Mouse (Mus musculus): Measurements from ENCODE around the gene Fut11. TPM values are rescaled to one million over a fixed set of nuclear protein-coding genes. Genes with fewer than 3 reads are reported as not detected.

The Fut11 gene
- polyA plus RNA-seq, 1 experiment from 2014 or later = 22.4 TPM

DNA sequence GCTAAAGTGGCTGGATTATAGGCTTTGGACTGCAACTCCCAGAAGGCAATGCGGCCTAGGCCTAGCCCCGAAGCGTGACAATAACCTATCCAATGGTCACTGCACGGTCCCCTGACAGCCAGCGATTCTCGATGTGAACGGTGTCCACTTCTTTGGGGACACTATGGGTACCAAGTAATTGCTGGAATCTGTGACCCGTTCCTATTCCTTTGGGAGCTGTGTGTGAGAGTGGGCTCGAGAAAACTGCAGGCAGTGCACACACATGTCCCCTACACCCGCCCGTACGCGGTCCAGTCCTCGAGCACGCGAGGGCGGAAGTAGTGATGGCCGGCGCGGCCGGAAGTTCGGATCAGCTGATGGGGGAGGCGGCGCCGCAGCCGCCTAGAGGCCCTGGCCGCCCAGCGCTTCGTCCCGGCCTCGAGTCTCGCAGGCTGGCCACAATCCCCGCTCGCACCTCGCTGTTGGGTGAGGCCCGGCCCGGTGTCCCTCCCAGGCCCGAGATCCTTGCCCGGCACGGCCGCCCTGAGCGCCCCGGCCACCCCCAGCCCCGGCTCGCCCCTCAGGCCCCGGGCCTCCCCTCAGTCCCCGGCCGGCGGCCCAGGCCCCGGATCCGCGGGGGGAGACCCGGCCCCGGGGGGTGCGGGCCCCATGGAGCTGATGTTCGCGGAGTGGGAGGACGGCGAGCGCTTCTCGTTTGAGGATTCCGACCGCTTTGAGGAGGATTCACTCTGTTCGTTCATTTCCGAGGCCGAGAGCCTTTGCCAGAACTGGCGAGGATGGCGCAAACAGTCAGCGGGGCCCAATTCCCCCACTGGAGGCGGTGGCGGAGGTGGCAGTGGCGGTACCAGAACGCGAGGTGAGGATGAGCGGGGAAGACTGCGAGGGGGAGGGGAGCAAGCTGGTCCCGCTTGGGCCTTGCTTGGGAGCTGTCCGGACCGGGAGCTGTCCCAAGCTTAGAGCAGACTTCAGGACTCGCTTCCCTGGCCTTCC lies 12.7 kb downstream of the Fut11 start, which contains the start of gene Zswim8:
TSS of gene Zswim8 (plus strand) at position 352 of the 990 bp plus-strand sequence.
- ATAC-seq (replicated peaks; ENCODE audit: low FRiP score, low read depth) = peak; percentile 91
- TF ChIP-seq CTCF (IDR thresholded peaks at IDR 0.05; ENCODE audit: low read depth) = no peak
- H3K4me3 ChIP-seq (replicated peaks; ENCODE audit: low read depth, low read length) = peak within 1 kb of the TSS; percentile 98
- no peaks in the 10 kb centered on the region for H3K27me3 ChIP-seq (ENCODE audit: insufficient read depth, low read length)
- H3K27ac ChIP-seq = peak within 1 kb of the TSS; percentile 85
- H3K9ac ChIP-seq (ENCODE audit: low read depth, low read length) = peak within 1 kb of the TSS; percentile 97
- peak; percentile 95 for DNase-seq (ENCODE audit: low spot score)
- peaks cover 16% of the 10 kb centered on the region for H3K36me3 ChIP-seq (ENCODE audit: insufficient read depth, low read length)
- H3K4me2 ChIP-seq (ENCODE audit: low read length) = peak within 1 kb of the TSS; percentile 89
- under 1% methylated on average over 72 of the region's 80 CpGs for WGBS
- H3K9me3 ChIP-seq (replicated peaks; ENCODE audit: low read length) = no peaks in the 10 kb centered on the region
- H3K4me1 ChIP-seq (replicated peaks; ENCODE audit: insufficient read depth, low read length) = peaks cover 10% of the 10 kb centered on the region

DNA sequence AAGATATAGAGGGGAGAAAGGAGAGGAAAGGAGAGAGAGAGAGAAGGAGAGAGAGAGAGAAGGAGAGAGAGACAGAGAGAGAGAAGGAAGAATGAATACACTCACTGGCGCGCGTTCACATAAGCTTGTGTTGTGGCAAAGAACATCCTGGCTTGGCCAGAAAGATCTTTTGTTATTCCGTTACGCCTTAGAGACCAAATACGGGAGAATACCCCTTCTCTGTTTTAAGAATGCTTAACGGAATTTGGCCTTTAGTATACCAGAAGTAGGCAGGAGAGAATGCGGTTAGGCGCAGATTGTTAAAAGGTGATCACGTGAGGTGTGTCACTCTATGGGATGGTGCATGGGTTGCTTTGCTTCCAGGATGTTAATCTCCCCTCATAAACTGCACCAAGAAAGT lies 13.5 kb downstream of the Fut11 start:
- Histone ChIP-seq H3K4me3 (replicated peaks; ENCODE audit: low read depth, low read length) (peak overlapping the region; percentile 98), H3K27ac (no peak overlapping the region), H3K36me3 (ENCODE audit: insufficient read depth, low read length) (peaks cover 23% of the 10 kb centered on the region), H3K4me2 (ENCODE audit: low read length) (peak overlapping the region; percentile 89), H3K27me3 (ENCODE audit: insufficient read depth, low read length) (no peaks in the 10 kb centered on the region), H3K9me3 (replicated peaks; ENCODE audit: low read length) (no peaks in the 10 kb centered on the region), H3K4me1 (replicated peaks; ENCODE audit: insufficient read depth, low read length) (peaks cover 10% of the 10 kb centered on the region), H3K9ac (ENCODE audit: low read depth, low read length) (peak overlapping the region; percentile 97)
- WGBS = 1% methylated on average over 10 of the region's 10 CpGs
- no peak for ATAC-seq (replicated peaks; ENCODE audit: low FRiP score, low read depth)
- no peak for TF ChIP-seq CTCF (IDR thresholded peaks at IDR 0.05; ENCODE audit: low read depth)
- no peak for DNase-seq (ENCODE audit: low spot score)

DNA sequence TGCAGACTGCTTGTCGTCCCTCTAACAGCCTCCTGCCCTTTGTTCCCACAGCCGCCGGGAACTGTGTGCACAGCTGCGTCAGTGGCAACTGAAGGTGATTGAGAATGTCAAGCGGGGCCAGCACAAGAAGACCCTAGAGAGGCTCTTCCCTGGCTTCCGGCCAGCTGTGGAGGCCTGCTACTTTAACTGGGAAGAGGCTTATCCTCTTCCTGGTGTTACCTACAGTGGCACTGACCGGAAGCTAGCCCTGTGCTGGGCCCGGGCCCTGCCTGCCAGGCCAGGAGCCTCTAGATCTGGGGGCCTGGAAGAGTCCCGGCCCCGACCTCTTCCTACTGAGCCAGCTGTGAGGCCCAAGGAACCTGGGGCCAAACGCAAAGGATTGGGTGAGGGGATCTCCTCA lies 19.1 kb downstream of the Fut11 start:
- no peak for TF ChIP-seq CTCF (IDR thresholded peaks at IDR 0.05; ENCODE audit: low read depth)
- H3K4me3 ChIP-seq (replicated peaks; ENCODE audit: low read depth, low read length) = no peak overlapping the region
- no peaks in the 10 kb centered on the region for H3K9me3 ChIP-seq (replicated peaks; ENCODE audit: low read length)
- H3K27me3 ChIP-seq (ENCODE audit: insufficient read depth, low read length) = no peaks in the 10 kb centered on the region
- no peak overlapping the region for H3K9ac ChIP-seq (ENCODE audit: low read depth, low read length)
- ATAC-seq (replicated peaks; ENCODE audit: low FRiP score, low read depth) (no peak), DNase-seq (ENCODE audit: low spot score) (no peak)
- peaks cover 76% of the 10 kb centered on the region for H3K36me3 ChIP-seq (ENCODE audit: insufficient read depth, low read length)
- H3K4me2 ChIP-seq (ENCODE audit: low read length) = no peak overlapping the region
- peaks cover 6% of the 10 kb centered on the region for H3K4me1 ChIP-seq (replicated peaks; ENCODE audit: insufficient read depth, low read length)
- WGBS = 80% methylated on average over 11 of the region's 11 CpGs
- H3K27ac ChIP-seq = no peak overlapping the region

DNA sequence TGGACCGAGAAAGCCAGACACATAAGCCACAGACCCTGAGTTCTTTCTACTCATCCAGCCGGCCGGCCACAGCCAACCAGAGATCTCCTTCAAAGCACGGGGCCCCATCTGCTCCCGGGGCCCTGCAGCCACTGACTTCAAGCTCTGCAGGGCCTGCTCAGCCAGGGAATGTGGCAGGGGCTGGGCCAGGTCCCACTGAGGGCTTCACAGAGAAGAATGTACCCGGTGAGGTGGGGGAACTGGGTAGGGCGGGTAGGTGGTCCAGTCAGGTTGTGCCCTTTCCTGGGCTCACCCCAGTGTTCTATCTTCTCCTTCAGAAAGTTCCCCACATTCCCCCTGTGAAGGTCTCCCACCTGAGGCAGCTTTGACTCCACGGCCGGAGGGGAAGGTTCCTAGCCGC lies 23.7 kb downstream of the Fut11 start:
- Histone ChIP-seq H3K4me1 (replicated peaks; ENCODE audit: insufficient read depth, low read length) (no peaks in the 10 kb centered on the region), H3K9ac (ENCODE audit: low read depth, low read length) (no peak overlapping the region), H3K36me3 (ENCODE audit: insufficient read depth, low read length) (peaks cover 90% of the 10 kb centered on the region), H3K4me3 (replicated peaks; ENCODE audit: low read depth, low read length) (no peak overlapping the region), H3K27me3 (ENCODE audit: insufficient read depth, low read length) (no peaks in the 10 kb centered on the region), H3K9me3 (replicated peaks; ENCODE audit: low read length) (no peaks in the 10 kb centered on the region), H3K4me2 (ENCODE audit: low read length) (no peak overlapping the region), H3K27ac (no peak overlapping the region)
- TF ChIP-seq CTCF (IDR thresholded peaks at IDR 0.05; ENCODE audit: low read depth) = no peak
- WGBS = 91% methylated on average over 10 of the region's 10 CpGs
- DNase-seq (ENCODE audit: low spot score) (no peak), ATAC-seq (replicated peaks; ENCODE audit: low FRiP score, low read depth) (no peak)

DNA sequence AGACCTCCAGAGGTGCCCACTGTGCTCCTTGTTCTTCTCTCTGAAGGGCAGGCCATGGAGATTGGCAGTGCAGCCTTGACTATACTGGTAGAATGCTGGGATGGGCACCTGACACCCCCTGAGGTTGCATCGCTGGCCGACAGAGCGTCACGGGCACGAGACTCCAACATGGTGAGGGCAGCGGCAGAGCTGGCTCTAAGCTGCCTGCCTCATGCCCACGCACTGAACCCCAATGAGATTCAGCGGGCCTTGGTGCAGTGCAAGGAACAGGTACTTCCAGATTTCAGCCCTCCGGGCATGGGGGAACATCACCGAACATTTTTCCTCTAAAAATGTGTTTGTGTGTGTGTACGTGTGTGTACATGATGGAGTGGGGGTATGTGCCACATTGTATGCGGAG lies 25.0 kb downstream of the Fut11 start:
- Histone ChIP-seq H3K36me3 (ENCODE audit: insufficient read depth, low read length) (peaks cover 86% of the 10 kb centered on the region), H3K4me3 (replicated peaks; ENCODE audit: low read depth, low read length) (no peak overlapping the region), H3K4me1 (replicated peaks; ENCODE audit: insufficient read depth, low read length) (no peaks in the 10 kb centered on the region), H3K9me3 (replicated peaks; ENCODE audit: low read length) (no peaks in the 10 kb centered on the region), H3K9ac (ENCODE audit: low read depth, low read length) (no peak overlapping the region), H3K27me3 (ENCODE audit: insufficient read depth, low read length) (no peaks in the 10 kb centered on the region), H3K4me2 (ENCODE audit: low read length) (no peak overlapping the region), H3K27ac (no peak overlapping the region)
- no peak for TF ChIP-seq CTCF (IDR thresholded peaks at IDR 0.05; ENCODE audit: low read depth)
- ATAC-seq (replicated peaks; ENCODE audit: low FRiP score, low read depth) (no peak), DNase-seq (ENCODE audit: low spot score) (no peak)
- WGBS = 91% methylated on average over 12 of the region's 12 CpGs

DNA sequence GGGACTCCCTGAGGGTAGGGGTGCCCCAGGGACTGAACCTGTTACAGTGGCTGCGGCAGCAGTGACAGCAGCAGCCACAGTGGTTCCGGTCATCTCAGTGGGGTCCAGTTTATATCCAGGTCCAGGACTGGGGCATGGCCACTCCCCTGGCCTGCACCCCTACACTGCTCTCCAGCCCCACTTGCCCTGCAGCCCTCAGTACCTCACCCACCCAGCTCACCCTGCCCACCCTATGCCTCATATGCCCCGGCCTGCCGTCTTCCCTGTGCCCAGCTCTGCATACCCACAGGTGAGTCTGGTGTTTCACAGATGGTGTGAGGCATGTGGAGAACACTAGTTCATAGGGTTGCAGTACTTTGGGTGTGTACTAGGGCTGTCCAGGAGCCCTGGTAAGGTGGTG lies 26.6 kb downstream of the Fut11 start:
- peaks cover 83% of the 10 kb centered on the region for H3K36me3 ChIP-seq (ENCODE audit: insufficient read depth, low read length)
- ATAC-seq (replicated peaks; ENCODE audit: low FRiP score, low read depth) (0 out of 2 replicates have a peak, but pooled peaks have one; percentile 10), DNase-seq (ENCODE audit: low spot score) (no peak)
- no peaks in the 10 kb centered on the region for H3K27me3 ChIP-seq (ENCODE audit: insufficient read depth, low read length)
- H3K9ac ChIP-seq (ENCODE audit: low read depth, low read length) = no peak overlapping the region
- WGBS = 82% methylated on average over 4 of the region's 4 CpGs
- H3K4me1 ChIP-seq (replicated peaks; ENCODE audit: insufficient read depth, low read length) = no peaks in the 10 kb centered on the region
- TF ChIP-seq CTCF (IDR thresholded peaks at IDR 0.05; ENCODE audit: low read depth) = no peak
- H3K4me3 ChIP-seq (replicated peaks; ENCODE audit: low read depth, low read length) = no peak overlapping the region
- no peak overlapping the region for H3K27ac ChIP-seq
- H3K9me3 ChIP-seq (replicated peaks; ENCODE audit: low read length) = no peaks in the 10 kb centered on the region
- no peak overlapping the region for H3K4me2 ChIP-seq (ENCODE audit: low read length)
